Mouse (Mus musculus): ENCODE data around the gene Anks6. TPM values are rescaled to one million over a fixed set of nuclear protein-coding genes. Genes with fewer than 3 reads are reported as not detected.

Gene Anks6
- polyA plus RNA-seq, 1 experiment from 2014 or later, result 1.1 TPM

GRCm38 (mm10) chr4:46982912-46983311, 74.3 kb downstream of the Anks6 start:
- no peaks in the 10 kb centered on the region for H3K36me3 ChIP-seq (ENCODE audit: control insufficient read depth, insufficient read depth, low read length)
- no peak for ATAC-seq
- no peaks in the 10 kb centered on the region for H3K9me3 ChIP-seq (ENCODE audit: control insufficient read depth, low read length)
- H3K27me3 ChIP-seq (replicated peaks; ENCODE audit: control insufficient read depth, insufficient read depth, low read length), result peaks cover 4% of the 10 kb centered on the region; the same call in 1 of the 2 replicates
- no peak overlapping the region for H3K27ac ChIP-seq (ENCODE audit: low read length)
- H3K4me1 ChIP-seq (ENCODE audit: control insufficient read depth, insufficient read depth, low read length), result no peaks in the 10 kb centered on the region
- H3K4me2 ChIP-seq (ENCODE audit: low read depth, low read length), result no peak overlapping the region
- H3K9ac ChIP-seq (ENCODE audit: low read depth, low read length), result no peak overlapping the region
- WGBS, result 67% methylated on average over 5 of the region's 5 CpGs
- H3K4me3 ChIP-seq (ENCODE audit: low read length), result no peak overlapping the region

DNA sequence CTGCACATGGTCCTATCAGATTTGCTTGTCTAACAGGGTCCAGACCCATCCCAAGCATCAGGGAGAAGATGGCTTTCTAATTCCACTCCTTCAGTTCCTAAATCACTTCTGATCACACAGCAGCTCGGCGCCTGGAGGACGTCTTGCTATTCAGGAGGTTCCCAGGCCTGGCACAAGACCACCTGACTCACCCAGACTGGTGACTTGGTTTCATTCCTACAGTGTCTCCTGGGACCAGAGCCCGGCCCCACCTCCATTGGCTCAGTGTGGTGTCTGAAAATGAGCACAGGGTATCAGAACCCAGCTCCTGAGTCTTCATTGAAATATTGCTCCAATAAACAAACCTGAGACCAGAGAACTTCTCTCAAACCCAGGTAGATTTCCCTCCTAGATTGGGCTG, 75.1 kb downstream of the Anks6 start:
- H3K27me3 ChIP-seq (replicated peaks; ENCODE audit: control insufficient read depth, insufficient read depth, low read length), result peaks cover 4% of the 10 kb centered on the region; the same call in 1 of the 2 replicates
- H3K4me3 ChIP-seq (ENCODE audit: low read length), result no peak overlapping the region
- H3K4me1 ChIP-seq (ENCODE audit: control insufficient read depth, insufficient read depth, low read length), result no peaks in the 10 kb centered on the region
- ATAC-seq, result no peak
- no peak overlapping the region for H3K4me2 ChIP-seq (ENCODE audit: low read depth, low read length)
- no peak overlapping the region for H3K9ac ChIP-seq (ENCODE audit: low read depth, low read length)
- H3K27ac ChIP-seq (ENCODE audit: low read length), result no peak overlapping the region
- no peaks in the 10 kb centered on the region for H3K9me3 ChIP-seq (ENCODE audit: control insufficient read depth, low read length)
- WGBS, result 82% methylated on average over 4 of the region's 4 CpGs
- H3K36me3 ChIP-seq (ENCODE audit: control insufficient read depth, insufficient read depth, low read length), result no peaks in the 10 kb centered on the region

GRCm38 (mm10) chr4:46978371-46978770, 78.9 kb downstream of the Anks6 start:
- peaks cover under 1% of the 10 kb centered on the region; the same call in 1 of the 2 replicates for H3K27me3 ChIP-seq (replicated peaks; ENCODE audit: control insufficient read depth, insufficient read depth, low read length)
- no peak overlapping the region for H3K4me3 ChIP-seq (ENCODE audit: low read length)
- no peak overlapping the region for H3K9ac ChIP-seq (ENCODE audit: low read depth, low read length)
- no peak for ATAC-seq
- no peaks in the 10 kb centered on the region for H3K9me3 ChIP-seq (ENCODE audit: control insufficient read depth, low read length)
- 82% methylated on average over 6 of the region's 6 CpGs for WGBS
- H3K4me2 ChIP-seq (ENCODE audit: low read depth, low read length), result no peak overlapping the region
- no peaks in the 10 kb centered on the region for H3K4me1 ChIP-seq (ENCODE audit: control insufficient read depth, insufficient read depth, low read length)
- H3K27ac ChIP-seq (ENCODE audit: low read length), result no peak overlapping the region
- H3K36me3 ChIP-seq (ENCODE audit: control insufficient read depth, insufficient read depth, low read length), result no peaks in the 10 kb centered on the region

GRCm38 (mm10) chr4:46977161-46977560, 80.1 kb downstream of the Anks6 start:
- H3K36me3 ChIP-seq (ENCODE audit: control insufficient read depth, insufficient read depth, low read length), result no peaks in the 10 kb centered on the region
- H3K4me3 ChIP-seq (ENCODE audit: low read length), result no peak overlapping the region
- H3K27me3 ChIP-seq (replicated peaks; ENCODE audit: control insufficient read depth, insufficient read depth, low read length), result no peaks in the 10 kb centered on the region
- H3K4me2 ChIP-seq (ENCODE audit: low read depth, low read length), result no peak overlapping the region
- no peak overlapping the region for H3K27ac ChIP-seq (ENCODE audit: low read length)
- WGBS, result 89% methylated on average over 7 of the region's 7 CpGs
- no peak for ATAC-seq
- no peak overlapping the region for H3K9ac ChIP-seq (ENCODE audit: low read depth, low read length)
- no peaks in the 10 kb centered on the region for H3K9me3 ChIP-seq (ENCODE audit: control insufficient read depth, low read length)
- no peaks in the 10 kb centered on the region for H3K4me1 ChIP-seq (ENCODE audit: control insufficient read depth, insufficient read depth, low read length)

GRCm38 (mm10) chr4:46976671-46977071, 80.6 kb downstream of the Anks6 start:
- Histone ChIP-seq H3K9me3 (ENCODE audit: control insufficient read depth, low read length) (no peaks in the 10 kb centered on the region), H3K4me1 (ENCODE audit: control insufficient read depth, insufficient read depth, low read length) (no peaks in the 10 kb centered on the region), H3K27ac (ENCODE audit: low read length) (no peak overlapping the region), H3K4me3 (ENCODE audit: low read length) (no peak overlapping the region), H3K36me3 (ENCODE audit: control insufficient read depth, insufficient read depth, low read length) (no peaks in the 10 kb centered on the region), H3K4me2 (ENCODE audit: low read depth, low read length) (no peak overlapping the region), H3K27me3 (replicated peaks; ENCODE audit: control insufficient read depth, insufficient read depth, low read length) (no peaks in the 10 kb centered on the region), H3K9ac (ENCODE audit: low read depth, low read length) (no peak overlapping the region)
- 63% methylated on average over 11 of the region's 11 CpGs for WGBS
- ATAC-seq, result no peak

DNA sequence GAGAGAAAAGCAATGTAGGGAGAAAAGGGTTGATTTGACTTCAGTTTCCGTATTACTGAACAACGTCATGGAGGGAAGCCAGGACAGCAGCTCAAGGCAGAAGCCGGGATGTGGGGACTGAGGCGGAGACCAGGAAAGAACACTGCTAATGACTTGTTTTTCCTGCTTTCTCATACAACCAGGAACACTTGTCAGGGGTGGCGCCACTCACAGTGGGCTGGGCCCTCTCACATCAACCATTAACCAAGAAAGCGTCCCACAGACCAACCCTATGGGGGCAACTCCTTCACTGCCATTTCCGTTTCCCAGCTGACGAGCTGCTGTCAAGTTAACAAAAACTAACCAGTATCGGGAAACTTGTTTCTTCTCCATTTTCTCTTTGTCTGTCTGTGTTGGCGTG, 83.9 kb downstream of the Anks6 start:
- no peaks in the 10 kb centered on the region for H3K9me3 ChIP-seq (ENCODE audit: control insufficient read depth, low read length)
- H3K27me3 ChIP-seq (replicated peaks; ENCODE audit: control insufficient read depth, insufficient read depth, low read length), result no peaks in the 10 kb centered on the region
- H3K4me1 ChIP-seq (ENCODE audit: control insufficient read depth, insufficient read depth, low read length), result no peaks in the 10 kb centered on the region
- peak; percentile 89 for ATAC-seq
- no peak overlapping the region for H3K9ac ChIP-seq (ENCODE audit: low read depth, low read length)
- H3K4me3 ChIP-seq (ENCODE audit: low read length), result no peak overlapping the region
- H3K4me2 ChIP-seq (ENCODE audit: low read depth, low read length), result no peak overlapping the region
- H3K27ac ChIP-seq (ENCODE audit: low read length), result no peak overlapping the region
- H3K36me3 ChIP-seq (ENCODE audit: control insufficient read depth, insufficient read depth, low read length), result no peaks in the 10 kb centered on the region
- 57% methylated on average over 10 of the region's 10 CpGs for WGBS

GRCm38 (mm10) chr4:46967981-46968380, 89.2 kb downstream of the Anks6 start:
- peak; percentile 90 for ATAC-seq
- 55% methylated on average over 10 of the region's 10 CpGs for WGBS

GRCm38 (mm10) chr4:46966551-46966950, 90.7 kb downstream of the Anks6 start:
- H3K36me3 ChIP-seq (ENCODE audit: control insufficient read depth, insufficient read depth, low read length), result no peaks in the 10 kb centered on the region
- no peak overlapping the region for H3K4me2 ChIP-seq (ENCODE audit: low read depth, low read length)
- no peaks in the 10 kb centered on the region for H3K9me3 ChIP-seq (ENCODE audit: control insufficient read depth, low read length)
- ATAC-seq, result no peak
- H3K4me3 ChIP-seq (ENCODE audit: low read length), result no peak overlapping the region
- H3K27ac ChIP-seq (ENCODE audit: low read length), result no peak overlapping the region
- no peaks in the 10 kb centered on the region for H3K27me3 ChIP-seq (replicated peaks; ENCODE audit: control insufficient read depth, insufficient read depth, low read length)
- no peaks in the 10 kb centered on the region for H3K4me1 ChIP-seq (ENCODE audit: control insufficient read depth, insufficient read depth, low read length)
- H3K9ac ChIP-seq (ENCODE audit: low read depth, low read length), result no peak overlapping the region

More at GRCm38 (mm10) chr4:46967981-46968380, 89.2 kb downstream of the Anks6 start:
- Histone ChIP-seq H3K4me2 (ENCODE audit: low read depth, low read length) (no peak overlapping the region), H3K4me1 (ENCODE audit: control insufficient read depth, insufficient read depth, low read length) (no peaks in the 10 kb centered on the region), H3K27me3 (replicated peaks; ENCODE audit: control insufficient read depth, insufficient read depth, low read length) (no peaks in the 10 kb centered on the region), H3K9ac (ENCODE audit: low read depth, low read length) (no peak overlapping the region), H3K27ac (ENCODE audit: low read length) (no peak overlapping the region), H3K4me3 (ENCODE audit: low read length) (no peak overlapping the region), H3K9me3 (ENCODE audit: control insufficient read depth, low read length) (no peaks in the 10 kb centered on the region), H3K36me3 (ENCODE audit: control insufficient read depth, insufficient read depth, low read length) (no peaks in the 10 kb centered on the region)

All from intestine, embryonic 16.5 days (tissue).